Mouse (Mus musculus) fat pad, adult 2 months (tissue): ENCODE measurements at regions not wholly inside any gene's neighbourhood (a gene's known extent, or its start where the extent isn't known, plus 50 kb on each side); places are given as distances from the start of the nearest gene placed in this dataset.
A peak's percentile ranks its signal among the peaks of the same experiment; 100 is the strongest.

ENCODE experiments used
- DNase-seq: peaks from one replicate; pipeline ENCODE4 v3.0.0-alpha.2; 2011; ENCODE audit warnings: low read depth, low spot score; ENCODE audit errors: extremely low read depth

DNA sequence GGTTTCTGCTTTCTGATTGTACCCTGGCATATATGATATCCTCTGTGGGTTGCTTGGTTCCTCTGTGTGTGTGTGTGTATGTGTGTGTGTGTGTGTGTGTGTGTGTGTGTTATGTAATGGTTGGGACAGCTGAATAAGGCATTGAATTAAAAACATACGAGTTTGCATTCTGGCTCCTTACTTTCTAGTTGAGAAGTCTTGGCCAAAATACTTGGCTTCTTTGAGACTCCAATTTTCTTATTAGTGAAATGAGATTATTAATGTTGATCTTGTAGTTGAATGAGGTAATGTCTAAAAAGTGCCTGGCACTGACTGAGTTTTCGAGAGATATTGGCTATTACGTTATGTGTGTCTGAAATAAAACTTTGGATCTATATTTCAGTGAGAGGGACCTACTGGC lies 88.0 kb upstream of the Serp2 start:
- no peak for DNase-seq

DNA sequence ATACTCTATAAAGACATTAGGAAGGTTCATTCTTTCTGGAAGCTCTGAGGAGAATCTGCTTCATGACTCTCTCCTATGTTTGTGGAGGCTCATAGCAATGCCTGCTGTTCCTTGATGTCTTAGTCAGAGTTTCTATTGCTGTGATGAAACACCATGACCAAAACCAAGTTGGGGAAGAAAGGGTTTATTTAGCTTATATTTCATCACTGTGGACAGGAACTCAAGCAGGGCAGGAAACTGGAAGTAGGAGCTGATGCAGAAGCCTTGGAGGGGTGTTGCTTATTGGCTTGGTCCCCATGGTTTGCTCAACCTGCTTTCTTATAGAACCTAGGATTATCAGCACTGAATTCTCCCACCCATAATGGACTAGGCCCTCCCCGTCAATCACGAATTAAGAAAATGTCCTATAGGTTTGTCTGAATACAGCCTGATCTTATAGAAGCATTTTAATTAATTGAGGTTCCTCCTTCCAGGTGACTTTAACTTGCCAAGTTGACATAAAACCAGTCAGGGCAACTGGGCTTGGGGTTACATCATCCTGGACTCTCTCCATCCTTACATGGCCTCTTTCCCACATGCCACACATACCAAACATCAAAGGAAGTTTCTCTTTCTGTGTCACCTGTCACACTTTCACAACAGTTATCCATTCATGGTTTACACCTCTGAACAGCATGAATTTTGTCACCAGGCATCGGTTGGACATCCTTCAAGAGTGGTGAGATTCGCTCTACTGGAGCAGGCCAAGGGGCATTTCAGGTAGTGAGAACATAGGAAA lies 85.3 kb upstream of the Serp2 start:
- DNase-seq = no peak

- DNase-seq = no peak
Observed at GRCm38 (mm10) chr14:76633170-76633569, 76.5 kb upstream of the Serp2 start.

GRCm38 (mm10) chr14:76632763-76633162 lies 76.1 kb upstream of the Serp2 start:
- no peak for DNase-seq

DNA sequence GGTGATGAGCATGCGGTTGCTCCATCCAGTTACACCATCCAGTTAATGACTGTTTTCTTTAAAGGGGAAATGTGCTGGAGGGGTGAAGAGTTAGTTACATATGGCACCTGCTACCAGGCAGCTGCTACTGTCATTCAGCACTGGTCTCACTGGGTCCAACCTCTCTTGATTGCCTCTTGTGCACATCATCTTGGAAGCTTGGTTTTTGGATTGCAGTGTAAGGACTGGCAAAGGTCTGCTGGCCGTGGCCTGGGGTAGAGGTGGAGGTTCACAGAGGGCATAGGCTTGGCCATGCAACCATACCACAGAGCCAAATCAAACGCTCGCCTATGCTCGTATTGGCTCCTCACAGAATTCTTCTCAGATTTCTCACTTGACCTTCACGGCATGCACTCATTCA lies 75.1 kb upstream of the Serp2 start:
- DNase-seq = no peak

DNA sequence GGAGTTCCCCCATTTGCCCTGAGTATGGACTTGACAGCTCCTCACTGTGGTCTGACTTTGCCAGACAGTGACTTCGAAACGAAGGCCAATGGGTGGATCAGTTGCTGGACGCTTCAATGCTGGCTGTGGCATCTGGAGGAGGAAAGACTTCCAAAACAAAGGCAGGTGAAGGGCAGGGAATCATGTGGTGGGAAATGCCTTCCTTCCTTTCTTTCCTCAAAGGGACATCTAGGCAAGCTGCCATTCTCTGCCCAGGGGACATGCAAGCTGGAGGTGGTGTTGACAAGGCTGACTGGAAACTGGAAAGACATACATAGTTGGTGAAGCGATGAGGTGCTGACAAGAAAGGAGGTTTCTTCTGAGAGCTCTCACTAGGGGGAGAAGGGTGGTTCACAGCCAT lies 74.5 kb upstream of the Serp2 start:
- no peak for DNase-seq

DNA sequence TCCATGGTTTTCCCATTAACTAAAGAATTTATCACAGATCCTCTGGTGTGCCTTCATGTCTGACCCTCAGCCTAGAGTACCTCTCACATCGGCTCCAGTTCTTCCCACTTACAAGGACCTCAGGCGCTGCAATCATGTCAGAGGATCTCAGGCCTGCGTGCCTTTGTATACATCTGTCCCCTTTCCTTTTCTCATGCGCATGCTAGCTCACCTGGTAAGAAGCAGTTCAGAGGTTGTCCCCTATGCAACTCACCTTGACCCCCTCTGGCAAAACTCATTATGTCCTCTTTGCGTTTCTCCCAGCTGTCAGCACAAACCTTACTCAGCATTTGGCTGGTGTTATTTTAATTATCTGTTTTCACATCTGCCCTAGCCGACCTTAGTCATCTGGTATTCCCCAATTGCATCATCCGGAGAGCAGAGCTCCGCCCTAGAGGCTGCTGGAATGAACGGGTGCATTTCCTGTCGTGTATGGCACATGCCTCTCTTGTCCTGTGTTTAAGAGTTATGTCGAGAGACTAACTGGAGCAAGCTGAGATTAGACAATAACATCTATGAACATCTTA lies 73.3 kb upstream of the Serp2 start:
- DNase-seq = no peak

DNA sequence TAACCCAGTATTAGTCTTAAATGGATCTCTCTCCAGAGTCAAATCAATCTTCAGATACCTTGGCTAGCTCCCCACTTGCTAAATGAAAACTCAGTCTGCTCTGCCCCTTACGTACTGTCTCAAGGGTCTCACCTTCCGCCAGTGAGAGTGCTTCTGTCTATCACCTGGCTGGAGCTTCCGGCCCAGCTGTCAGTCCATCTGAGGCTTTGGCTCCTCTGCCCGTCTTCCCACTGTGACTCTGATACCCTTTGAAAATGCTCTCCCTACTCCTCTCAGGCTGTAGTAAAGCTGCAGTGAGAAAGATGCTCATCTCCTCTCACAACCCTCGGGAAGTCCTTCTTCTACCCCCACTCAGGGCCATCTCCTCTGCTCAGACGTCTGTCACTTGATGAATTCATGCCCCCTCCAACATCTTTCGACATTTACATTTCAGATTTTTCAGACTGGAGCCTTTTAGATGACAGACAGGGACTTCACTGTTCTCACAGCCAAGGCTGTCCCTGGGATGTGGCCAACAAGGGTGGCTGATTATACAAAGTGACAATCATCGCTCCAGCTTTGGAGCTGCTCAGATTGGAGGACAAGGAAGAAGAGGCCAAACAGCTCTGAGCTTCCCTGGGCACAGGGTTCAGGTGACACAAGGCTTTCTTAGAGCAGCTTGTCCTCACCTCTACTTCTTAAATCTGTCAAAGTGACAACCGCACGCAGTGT lies 71.6 kb upstream of the Serp2 start:
- DNase-seq = no peak

DNA sequence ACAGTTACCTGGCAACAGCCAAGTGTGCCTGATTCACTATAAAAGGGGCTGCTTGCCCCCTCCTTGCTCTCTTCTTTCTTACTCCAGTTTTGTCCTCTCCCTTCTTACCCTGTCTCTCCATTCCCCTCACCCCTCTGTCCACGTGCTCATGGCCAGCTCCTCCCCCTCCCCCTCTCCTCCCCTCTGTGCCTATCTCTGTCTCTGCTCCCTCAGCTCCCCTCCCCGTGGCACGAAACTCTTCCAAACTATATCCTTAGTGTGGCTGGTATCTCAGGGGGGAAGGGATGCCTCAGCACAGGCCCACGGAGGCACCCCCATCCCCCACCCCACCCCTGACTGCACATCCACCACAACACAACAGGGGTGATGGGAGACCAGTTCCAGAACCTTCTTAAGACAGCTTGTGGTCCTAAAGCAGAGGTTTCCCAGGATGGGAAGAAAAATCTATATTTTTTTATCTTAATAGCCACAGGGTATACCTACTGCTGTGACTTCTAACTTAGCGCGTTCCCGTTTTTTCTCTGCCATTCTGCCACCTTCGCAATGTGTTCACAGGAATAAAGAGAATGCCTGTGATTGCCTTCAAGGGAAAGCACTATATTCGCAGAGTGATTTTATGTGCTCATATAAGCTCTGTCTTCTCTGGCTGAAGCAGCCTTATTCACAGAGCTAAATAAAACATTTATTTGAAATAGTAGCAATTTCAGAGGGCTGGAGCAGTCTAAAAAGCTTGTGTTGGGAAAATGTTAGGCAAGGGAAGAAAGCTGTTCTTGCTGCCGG lies 69.1 kb upstream of the Serp2 start:
- no peak for DNase-seq

DNA sequence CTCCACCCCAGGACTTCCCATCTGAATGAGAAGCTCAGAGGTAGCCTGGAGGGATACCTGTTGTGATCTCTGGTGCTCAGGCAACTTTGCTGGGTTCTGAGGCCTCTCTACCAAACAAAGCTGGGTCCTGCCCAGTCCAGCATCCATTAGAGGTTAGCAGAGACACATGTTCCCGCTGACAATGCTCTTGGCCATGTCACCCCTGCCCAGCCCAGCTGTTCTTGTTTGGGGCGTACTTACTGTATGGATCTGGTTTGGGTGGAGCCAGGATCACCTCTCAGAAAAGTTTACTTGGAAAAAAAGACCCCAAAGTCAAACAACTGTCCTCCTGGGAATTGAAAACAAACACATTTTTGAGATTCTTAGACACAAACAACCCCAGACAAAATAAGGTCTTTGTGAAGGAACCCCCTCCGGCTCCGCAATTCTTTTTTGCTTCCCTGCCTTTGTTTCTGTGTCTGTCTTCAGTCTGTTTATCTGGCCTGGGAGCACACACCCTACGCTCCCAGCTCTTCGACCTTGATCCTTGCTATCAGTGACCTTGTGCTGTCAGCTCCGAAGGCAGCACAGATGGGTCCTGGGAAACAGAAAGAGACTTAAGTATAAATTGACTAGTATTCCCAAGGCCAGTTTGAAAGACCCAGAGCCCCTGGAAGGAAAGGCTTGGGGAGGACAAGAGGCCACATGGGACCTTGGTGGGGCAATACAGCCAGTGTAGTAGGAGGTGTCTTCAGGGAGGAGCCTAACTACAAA lies 68.1 kb upstream of the Serp2 start:
- DNase-seq = no peak

DNA sequence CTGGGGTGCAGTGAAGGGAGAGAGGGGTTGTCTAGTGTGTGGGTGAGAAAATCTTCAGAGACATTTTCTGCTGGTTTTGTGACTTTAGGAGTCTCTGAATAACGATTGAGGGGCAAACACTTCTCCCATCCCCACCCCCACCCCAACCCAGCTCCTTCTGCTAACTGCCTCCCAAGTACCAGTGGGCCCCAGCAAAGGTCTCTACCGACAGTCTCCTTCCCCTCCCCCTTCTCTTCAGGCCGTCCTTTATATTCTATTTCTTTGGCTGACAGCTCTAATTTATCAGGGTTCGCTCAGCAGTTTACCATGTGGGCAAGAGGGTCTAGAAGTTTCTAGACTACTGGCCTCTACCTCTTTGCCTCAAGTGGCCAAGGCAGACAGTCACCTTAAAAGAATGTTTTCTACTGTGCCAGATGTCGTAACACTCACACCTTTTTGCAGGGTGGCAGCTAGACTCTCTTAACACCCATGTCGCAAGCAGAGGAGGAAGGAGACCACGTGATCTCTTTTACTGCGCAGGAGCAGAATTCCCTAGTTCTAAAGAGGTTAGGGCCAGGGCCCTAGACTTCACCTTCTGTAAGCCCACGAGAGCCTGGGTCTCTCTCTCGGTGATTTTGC lies 66.8 kb upstream of the Serp2 start:
- DNase-seq = peak; percentile 76

DNA sequence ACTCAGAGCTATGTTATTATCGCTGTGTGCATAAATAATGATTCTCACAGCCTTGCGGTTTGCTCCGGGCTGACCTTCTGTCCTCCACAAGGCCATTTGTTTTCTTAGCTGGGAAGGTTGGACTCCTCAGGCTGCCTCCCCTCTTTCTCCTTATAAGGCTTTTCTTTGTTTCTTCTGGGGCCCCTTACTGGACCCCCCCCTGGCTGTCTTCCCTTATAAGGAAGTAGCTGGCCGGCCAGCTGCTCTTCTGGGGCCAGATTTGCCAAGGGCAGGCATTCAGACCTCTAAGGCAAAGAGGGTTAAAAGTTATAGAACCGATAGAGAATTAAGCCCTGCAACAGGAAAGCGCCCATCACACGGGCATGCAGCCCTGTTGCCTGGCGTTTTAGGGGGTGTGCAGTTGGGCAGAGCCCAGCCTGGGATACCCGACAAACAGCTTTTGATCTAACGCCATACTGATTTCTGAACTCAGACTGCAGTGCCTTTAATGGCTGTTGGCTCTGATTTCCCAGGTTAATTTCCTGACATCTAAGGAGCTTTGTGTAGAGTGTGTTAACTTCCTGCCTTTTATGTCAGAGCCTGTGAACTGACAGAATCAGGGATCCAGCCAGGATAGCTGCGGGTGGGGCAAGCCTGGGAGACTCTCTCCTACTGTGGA lies 66.1 kb upstream of the Serp2 start:
- no peak for DNase-seq

DNA sequence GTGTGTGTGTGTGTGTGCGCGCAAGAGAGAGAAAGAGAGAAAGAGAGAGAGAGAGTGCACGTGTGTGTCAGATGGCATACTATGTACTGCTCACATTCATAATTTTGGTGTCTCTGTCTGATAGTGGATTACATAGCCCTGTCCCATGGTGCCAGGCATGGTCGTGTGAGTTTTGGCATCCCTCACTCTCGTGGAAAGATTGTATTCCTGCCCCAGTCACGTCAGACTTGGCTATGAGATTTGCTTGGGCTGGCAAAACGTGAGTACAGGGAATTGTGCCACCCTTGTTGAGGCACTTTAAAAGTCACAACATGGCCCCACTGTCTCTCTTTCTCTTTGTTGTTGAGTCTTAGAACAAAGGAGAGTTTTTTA lies 62.3 kb upstream of the Serp2 start:
- DNase-seq = no peak

DNA sequence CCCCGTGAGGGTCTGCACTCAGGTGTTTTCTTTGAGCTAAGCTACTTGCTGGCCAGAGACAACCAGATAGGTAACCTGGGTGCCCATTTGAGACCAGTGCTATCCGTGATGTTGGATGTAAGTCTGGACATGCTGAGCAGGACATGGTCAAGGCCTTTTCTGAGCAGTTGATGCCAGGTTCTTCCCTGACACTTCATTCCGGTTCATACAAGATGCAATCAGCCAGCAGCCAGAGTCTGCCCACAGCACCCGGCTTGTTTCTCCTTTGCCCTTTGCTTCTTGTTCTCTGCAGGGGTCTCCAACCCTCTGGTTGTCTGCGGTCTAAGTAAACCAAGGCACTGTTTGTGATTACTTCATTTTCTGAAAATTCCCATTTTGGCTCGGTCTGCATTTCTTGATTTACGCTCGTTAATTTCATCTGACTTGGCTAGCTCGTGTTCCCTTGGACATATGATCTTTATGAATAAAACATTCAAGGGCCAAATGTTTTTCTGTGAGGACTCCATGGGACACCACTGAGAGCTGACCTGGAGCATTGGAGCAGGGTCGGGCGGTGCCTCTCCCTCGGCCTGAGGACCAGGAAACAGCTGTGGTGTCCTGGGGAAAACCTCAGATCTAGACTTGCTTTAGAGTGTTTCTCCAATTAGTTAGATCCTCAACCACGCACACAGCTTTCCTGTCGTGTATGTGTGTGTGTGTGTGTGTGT lies 61.8 kb upstream of the Serp2 start:
- no peak for DNase-seq

DNA sequence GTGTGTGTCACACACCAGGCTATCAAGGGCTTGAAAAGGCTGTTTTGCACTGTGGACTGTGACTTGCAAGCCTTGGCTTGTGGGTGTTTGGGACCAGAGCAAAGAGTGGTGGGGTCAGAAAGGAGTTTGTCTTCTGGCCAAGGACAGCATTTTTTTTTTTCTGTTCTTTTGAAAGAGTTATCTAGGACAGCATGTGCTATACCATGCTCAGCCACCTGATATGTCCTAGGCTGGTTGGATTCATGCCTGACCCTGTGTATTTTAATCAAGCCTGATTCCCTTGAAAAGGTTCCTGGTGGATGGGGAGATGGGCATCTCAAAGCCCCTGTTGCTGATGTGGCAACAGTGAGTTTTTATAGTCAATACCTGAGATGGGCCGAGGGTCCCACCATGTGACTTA lies 61.2 kb upstream of the Serp2 start:
- no peak for DNase-seq

DNA sequence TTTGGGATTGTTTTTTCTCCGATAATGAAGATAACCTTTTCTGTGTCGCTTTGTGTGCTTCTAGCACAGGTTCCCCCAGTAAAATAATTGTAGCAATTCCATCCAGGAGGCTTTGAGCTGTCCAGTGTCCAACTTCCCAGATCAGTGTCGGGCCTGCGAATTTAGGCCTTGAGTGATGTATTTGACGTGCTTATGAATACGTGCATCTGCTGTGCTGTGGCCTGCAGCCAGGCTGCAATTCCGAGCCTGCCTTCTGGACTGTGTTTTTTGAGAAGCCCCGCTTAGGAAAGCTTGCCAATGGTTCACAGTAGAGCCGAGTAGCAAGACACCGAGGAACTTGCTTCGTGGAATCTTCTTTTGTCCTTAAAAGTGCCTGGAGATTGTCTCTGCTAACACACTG lies 60.8 kb upstream of the Serp2 start:
- DNase-seq = no peak

DNA sequence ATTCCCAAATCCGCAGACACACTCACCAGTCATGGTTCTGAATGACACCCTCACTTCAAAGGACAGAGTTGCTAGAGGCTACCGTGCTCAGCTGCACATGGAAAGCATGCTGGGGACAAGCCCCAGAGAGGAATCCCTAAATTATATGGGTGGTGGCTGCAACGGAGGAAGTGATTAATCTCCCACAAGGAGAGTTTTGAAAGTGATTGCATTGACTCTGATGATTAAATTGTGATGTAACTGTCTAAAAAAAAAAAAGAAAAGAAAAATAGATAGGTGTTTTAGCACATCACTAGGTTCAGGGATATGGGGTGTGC lies 59.6 kb upstream of the Serp2 start:
- no peak for DNase-seq

DNA sequence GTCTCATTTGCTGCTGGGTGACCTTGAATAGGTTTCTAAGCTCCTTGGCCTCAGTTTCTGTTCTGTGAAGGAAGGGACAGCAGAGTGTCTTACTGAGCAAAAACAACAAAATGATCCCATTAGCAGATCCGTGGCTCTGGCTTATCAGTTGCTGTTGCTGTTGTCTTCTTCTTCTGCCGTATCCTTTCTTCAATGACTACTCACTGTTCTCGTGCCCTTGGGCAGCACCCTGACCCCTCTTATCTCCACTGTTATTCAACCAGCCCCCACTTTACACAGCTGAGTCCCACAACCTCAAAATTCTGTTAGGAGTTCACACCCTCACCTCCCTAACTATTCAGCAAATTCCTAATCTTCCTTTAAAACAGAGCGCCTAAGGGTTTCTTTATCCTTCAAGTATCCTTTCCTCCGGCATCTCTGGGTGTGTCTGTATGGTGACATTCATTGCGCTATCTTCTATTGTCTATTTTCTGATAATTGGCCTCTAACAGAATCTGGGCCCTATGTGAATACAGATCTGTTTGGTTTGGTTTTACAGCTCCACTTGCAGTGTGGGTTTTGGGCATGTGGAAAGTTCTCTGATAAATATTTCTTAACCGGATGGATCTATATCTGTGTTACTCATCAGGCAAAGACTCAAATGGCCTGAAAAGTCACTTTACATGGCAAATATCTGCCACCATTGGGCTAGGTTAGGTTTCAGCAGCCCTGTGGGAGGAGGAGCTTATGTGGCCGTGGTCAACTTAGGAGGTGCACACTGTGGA lies 59.1 kb upstream of the Serp2 start:
- no peak for DNase-seq

- no peak for DNase-seq
Observed at GRCm38 (mm10) chr14:76615182-76615581, 58.5 kb upstream of the Serp2 start.
